Mouse (Mus musculus): Measurements from ENCODE around the gene Irgc1. TPM values are rescaled to one million over a fixed set of nuclear protein-coding genes. Genes with fewer than 3 reads are reported as not detected.
"Not testable (repeated sequence)": the region's sequence is repeated elsewhere in the genome, so short reads cannot be mapped to it uniquely, and the experiment has no call there.

The Irgc1 gene
- polyA plus RNA-seq, 1 experiment: 19.9 TPM

GRCm38 (mm10) chr7:24408186-24408585 lies 43.9 kb downstream of the Irgc1 start:
- DNase-seq (ENCODE audit: low read depth in 1 of 2, low spot score in 2 of 2): no peak
- H3K27ac ChIP-seq (ENCODE audit: insufficient read depth, low read length): peak overlapping the region; percentile 30; the same call in 1 of the 2 replicates
- peaks cover 22% of the 10 kb centered on the region for H3K36me3 ChIP-seq (ENCODE audit: control insufficient read depth, insufficient read depth, low read length)
- WGBS: 91% methylated on average over 9 of the region's 9 CpGs
- peaks cover 2% of the 10 kb centered on the region; the same call in 1 of the 2 replicates for H3K4me1 ChIP-seq (ENCODE audit: control insufficient read depth, insufficient read depth, insufficient read length)
- TF ChIP-seq CTCF (IDR thresholded peaks at IDR 0.05; ENCODE audit: extremely low read depth, insufficient read depth, insufficient read length, insufficient replicate concordance) (no peak), POLR2A (IDR thresholded peaks at IDR 0.05; ENCODE audit: low read depth, low read length) (no peak)
- no peak overlapping the region for H3K4me3 ChIP-seq (ENCODE audit: extremely low read depth, insufficient read depth, insufficient read length)
- no peaks in the 10 kb centered on the region for H3K27me3 ChIP-seq (ENCODE audit: control insufficient read depth, insufficient read depth, low read length)

DNA sequence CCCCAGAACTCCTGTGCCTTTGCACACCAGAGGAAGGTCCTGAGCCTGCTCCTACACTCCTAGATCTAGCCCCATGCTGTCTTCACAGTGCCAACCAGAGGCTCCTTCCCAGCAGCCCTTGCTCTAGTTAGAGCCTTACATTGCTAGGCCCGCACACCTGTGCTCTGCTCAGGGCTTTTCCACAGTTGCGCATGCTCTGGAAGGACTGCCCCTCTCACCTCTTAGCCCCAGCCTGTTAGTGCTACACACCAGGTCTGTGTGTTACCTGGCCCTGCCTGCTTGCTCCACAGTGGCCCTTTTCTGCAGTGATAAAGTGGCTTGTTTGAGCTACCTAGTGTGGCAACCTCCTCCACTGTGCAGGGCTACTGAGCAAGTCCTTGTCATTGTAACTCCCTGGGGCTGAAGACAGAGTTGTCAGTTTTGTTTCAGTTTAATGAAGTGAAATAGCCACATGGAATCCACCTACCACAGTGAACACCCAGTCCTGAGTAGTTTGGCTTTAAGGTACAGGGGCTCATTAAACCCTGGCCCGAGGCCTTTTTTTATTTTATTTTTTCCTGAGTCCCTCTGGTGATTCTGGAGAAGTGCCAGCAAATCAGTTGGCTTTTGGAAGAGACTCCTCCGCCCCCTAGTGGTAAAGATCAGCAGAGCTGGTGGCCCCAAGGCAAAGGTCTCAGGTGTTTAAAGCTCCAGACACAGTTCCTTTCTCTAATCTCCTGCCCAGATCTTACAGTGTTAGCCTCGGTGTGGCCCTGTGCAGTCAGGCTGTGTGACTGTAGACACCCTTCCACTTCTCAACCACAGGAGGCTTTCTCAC lies 45.4 kb downstream of the Irgc1 start:
- Histone ChIP-seq H3K27me3 (ENCODE audit: control insufficient read depth, insufficient read depth, low read length) (no peaks in the 10 kb centered on the region), H3K4me3 (ENCODE audit: extremely low read depth, insufficient read depth, insufficient read length) (no peak overlapping the region), H3K36me3 (ENCODE audit: control insufficient read depth, insufficient read depth, low read length) (peaks cover 26% of the 10 kb centered on the region), H3K4me1 (ENCODE audit: control insufficient read depth, insufficient read depth, insufficient read length) (no peaks in the 10 kb centered on the region), H3K27ac (ENCODE audit: insufficient read depth, low read length) (peak overlapping the region; percentile 40)
- DNase-seq (ENCODE audit: low read depth in 1 of 2, low spot score in 2 of 2): peak; percentile 54 to 62
- WGBS: 41% methylated on average over 5 of the region's 5 CpGs
- TF ChIP-seq CTCF (IDR thresholded peaks at IDR 0.05; ENCODE audit: extremely low read depth, insufficient read depth, insufficient read length, insufficient replicate concordance) (peak; percentile 62; the same call in 1 of the 2 replicates), POLR2A (IDR thresholded peaks at IDR 0.05; ENCODE audit: low read depth, low read length) (no peak)

DNA sequence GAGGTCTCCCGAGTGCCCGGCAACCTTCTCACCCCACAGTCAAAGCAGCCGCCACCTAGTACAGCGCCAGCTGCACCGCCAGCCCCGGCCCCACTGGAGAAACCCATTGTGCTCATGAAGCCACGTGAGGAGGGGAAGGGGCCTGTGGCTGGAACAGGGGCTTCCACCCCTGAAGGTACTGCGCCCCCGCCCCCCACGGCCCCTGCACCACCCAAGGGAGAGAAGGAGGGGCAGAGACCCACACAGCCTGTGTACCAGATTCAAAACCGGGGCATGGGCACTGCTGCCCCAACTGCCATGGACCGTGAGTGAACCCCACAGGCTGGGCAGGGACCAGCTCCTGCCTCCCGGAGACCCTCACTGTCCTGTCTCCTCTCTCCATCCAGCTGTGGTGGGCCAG lies 46.4 kb downstream of the Irgc1 start:
- Histone ChIP-seq H3K27me3 (ENCODE audit: control insufficient read depth, insufficient read depth, low read length) (no peaks in the 10 kb centered on the region), H3K4me3 (ENCODE audit: extremely low read depth, insufficient read depth, insufficient read length) (no peak overlapping the region), H3K36me3 (ENCODE audit: control insufficient read depth, insufficient read depth, low read length) (peaks cover 26% of the 10 kb centered on the region), H3K27ac (ENCODE audit: insufficient read depth, low read length) (no peak overlapping the region), H3K4me1 (ENCODE audit: control insufficient read depth, insufficient read depth, insufficient read length) (no peaks in the 10 kb centered on the region)
- WGBS: 95% methylated on average over 13 of the region's 13 CpGs
- DNase-seq (ENCODE audit: low read depth in 1 of 2, low spot score in 2 of 2): no peak
- no peak for TF ChIP-seq POLR2A (IDR thresholded peaks at IDR 0.05; ENCODE audit: low read depth, low read length)
- TF ChIP-seq CTCF (IDR thresholded peaks at IDR 0.05; ENCODE audit: extremely low read depth, insufficient read depth, insufficient read length, insufficient replicate concordance): no peak

GRCm38 (mm10) chr7:24402851-24403250 lies 49.2 kb downstream of the Irgc1 start:
- Histone ChIP-seq H3K36me3 (ENCODE audit: control insufficient read depth, insufficient read depth, low read length) (peaks cover 22% of the 10 kb centered on the region), H3K27me3 (ENCODE audit: control insufficient read depth, insufficient read depth, low read length) (no peaks in the 10 kb centered on the region), H3K4me1 (ENCODE audit: control insufficient read depth, insufficient read depth, insufficient read length) (peaks cover 3% of the 10 kb centered on the region; the same call in 1 of the 2 replicates), H3K27ac (ENCODE audit: insufficient read depth, low read length) (no peak overlapping the region), H3K4me3 (ENCODE audit: extremely low read depth, insufficient read depth, insufficient read length) (no peak overlapping the region)
- TF ChIP-seq CTCF (IDR thresholded peaks at IDR 0.05; ENCODE audit: extremely low read depth, insufficient read depth, insufficient read length, insufficient replicate concordance): peak; percentile 26; the same call in 1 of the 2 replicates
- TF ChIP-seq POLR2A (IDR thresholded peaks at IDR 0.05; ENCODE audit: low read depth, low read length): no peak
- DNase-seq (ENCODE audit: low read depth in 1 of 2, low spot score in 2 of 2): no peak
- WGBS: 97% methylated on average over 9 of the region's 9 CpGs

DNA sequence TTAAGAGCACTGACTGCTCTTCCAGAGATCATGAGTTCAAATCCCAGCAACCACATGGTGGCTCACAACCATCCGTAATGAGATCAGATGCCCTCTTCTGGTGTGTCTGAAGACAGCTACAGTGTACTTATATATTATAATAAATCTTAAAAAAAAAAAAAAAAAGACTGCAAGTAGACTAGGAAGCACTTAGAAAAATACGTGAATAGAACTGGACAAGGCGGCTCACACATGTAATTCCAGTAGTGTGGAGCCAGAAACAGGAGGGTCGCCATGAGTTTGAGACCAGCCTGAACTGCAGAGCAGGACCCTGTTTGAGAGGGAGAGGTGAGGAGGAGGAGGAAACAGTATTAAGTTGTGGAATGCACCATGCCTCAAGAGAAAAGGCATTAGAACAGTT lies 51.6 kb downstream of the Irgc1 start:
- 79% methylated on average over 4 of the region's 4 CpGs for WGBS
- H3K27ac ChIP-seq (ENCODE audit: insufficient read depth, low read length); DNase-seq (ENCODE audit: low read depth in 1 of 2, low spot score in 2 of 2); H3K27me3 ChIP-seq (ENCODE audit: control insufficient read depth, insufficient read depth, low read length); H3K4me1 ChIP-seq (ENCODE audit: control insufficient read depth, insufficient read depth, insufficient read length); H3K4me3 ChIP-seq (ENCODE audit: extremely low read depth, insufficient read depth, insufficient read length): not testable (repeated sequence)
- peaks cover 15% of the 10 kb centered on the region for H3K36me3 ChIP-seq (ENCODE audit: control insufficient read depth, insufficient read depth, low read length)

- no peak for DNase-seq (ENCODE audit: low read depth in 1 of 2, low spot score in 2 of 2)
- 9% methylated on average over 3 of the region's 3 CpGs for WGBS
- TF ChIP-seq CTCF (IDR thresholded peaks at IDR 0.05; ENCODE audit: extremely low read depth, insufficient read depth, insufficient read length, insufficient replicate concordance): no peak
- no peak for TF ChIP-seq POLR2A (IDR thresholded peaks at IDR 0.05; ENCODE audit: low read depth, low read length)
- H3K27ac ChIP-seq (ENCODE audit: insufficient read depth, low read length): peak overlapping the region; percentile 37
- H3K4me3 ChIP-seq (ENCODE audit: extremely low read depth, insufficient read depth, insufficient read length): peak overlapping the region; percentile 75
- H3K4me1 ChIP-seq (ENCODE audit: control insufficient read depth, insufficient read depth, insufficient read length): peaks cover 3% of the 10 kb centered on the region; the same call in 1 of the 2 replicates
- no peaks in the 10 kb centered on the region for H3K27me3 ChIP-seq (ENCODE audit: control insufficient read depth, insufficient read depth, low read length)
- H3K36me3 ChIP-seq (ENCODE audit: control insufficient read depth, insufficient read depth, low read length): peaks cover 14% of the 10 kb centered on the region
These were observed 52.0 kb downstream of the Irgc1 start for GRCm38 (mm10) chr7:24400082-24400452.

Measured in spleen, adult 2 months (tissue).